Mouse (Mus musculus) heart, embryonic 15.5 days (tissue): Measurements from ENCODE around the gene Duxbl2. TPM values are rescaled to one million over a fixed set of nuclear protein-coding genes. Genes with fewer than 3 reads are reported as not detected.
"Not testable (repeated sequence)": the region's sequence is repeated elsewhere in the genome, so short reads cannot be mapped to it uniquely, and the experiment has no call there.

Experiments
- ATAC-seq: fragments of 200-750 bp; cut with Nextera tagmentation; replicated peaks from 2 replicates; pipeline ENCODE4 v1.8.0; 2017; ENCODE audit warnings: low read depth, moderate TSS enrichment; ENCODE audit not compliant: insufficient number of reproducible peaks, insufficient read depth, low FRiP score
- H3K27ac ChIP-seq: fragments of 300-500 bp; sonication (generic); 2 replicates; pipeline ENCODE4 v1.5.1; 2015; ENCODE audit warnings: mild to moderate bottlenecking, inconsistent platforms
- H3K27me3 ChIP-seq: fragments of 300-500 bp; sonication (generic); 2 replicates; pipeline ENCODE4 v1.6.1; 2015; ENCODE audit warnings: inconsistent platforms
- H3K36me3 ChIP-seq: fragments of 300-500 bp; sonication (generic); 2 replicates; pipeline ENCODE4 v1.6.1; 2015; ENCODE audit warnings: mild to moderate bottlenecking, inconsistent platforms
- H3K4me1 ChIP-seq: fragments of 300-500 bp; sonication (generic); replicated peaks from 2 replicates; pipeline ENCODE4 v1.6.1; 2015; ENCODE audit warnings: inconsistent platforms
- H3K4me2 ChIP-seq: fragments of 300-500 bp; sonication (generic); 2 replicates; pipeline ENCODE4 v1.6.1; 2015; ENCODE audit warnings: inconsistent platforms, mild to moderate bottlenecking, moderate library complexity
- H3K4me3 ChIP-seq: fragments of 300-500 bp; sonication (generic); 2 replicates; pipeline ENCODE4 v1.5.1; 2015; ENCODE audit warnings: mild to moderate bottlenecking, inconsistent platforms
- H3K9ac ChIP-seq: fragments of 300-500 bp; sonication (generic); 2 replicates; pipeline ENCODE4 v1.6.1; 2015; ENCODE audit warnings: mild to moderate bottlenecking, inconsistent platforms
- H3K9me3 ChIP-seq: fragments of 300-500 bp; sonication (generic); replicated peaks from 2 replicates; pipeline ENCODE4 v1.6.1; 2016; ENCODE audit warnings: inconsistent platforms
- WGBS: fragments of 180-500 bp; shearing (Covaris S2); methylation state at CpG from one replicate; pipeline ENCODE4 v1.1.7; 2015; ENCODE audit warnings: mixed read lengths; 5-methylcytosine and 5-hydroxymethylcytosine counted together
- polyA plus RNA-seq: library from polyadenylated mRNA; unstranded; fragments of >200 nt; fragmentation: Nextera tagmentation; extraction: Ambion mirVana; gene quantifications from 2 replicates; pipeline ENCODE4 v1.2.1, GENCODE M21; 2015

The Duxbl2 gene
- polyA plus RNA-seq, 1 experiment from 2014 or later = 0.94 TPM

- H3K4me1 ChIP-seq, H3K9me3 ChIP-seq, H3K27me3 ChIP-seq, H3K9ac ChIP-seq, H3K27ac ChIP-seq, H3K36me3 ChIP-seq, H3K4me2 ChIP-seq, H3K4me3 ChIP-seq, ATAC-seq: not testable (repeated sequence)
- WGBS = no CpG with 5 or more reads among the region's 3 CpGs
These were observed 55.8 kb downstream of the Duxbl2 start for GRCm38 (mm10) chr14:26173955-26174354.

- H3K27ac ChIP-seq, H3K9ac ChIP-seq, ATAC-seq, H3K4me3 ChIP-seq, H3K27me3 ChIP-seq, H3K36me3 ChIP-seq, H3K9me3 ChIP-seq, H3K4me1 ChIP-seq, H3K4me2 ChIP-seq: not testable (repeated sequence)
- WGBS = no CpG with 5 or more reads among the region's 6 CpGs
These were observed 56.9 kb downstream of the Duxbl2 start for GRCm38 (mm10) chr14:26175028-26175427.

Other genes with a start within 250 kb of the Duxbl2 start
- 0.85 TPM in 1 of 2 replicates, not detected in the other for gene Plac9a, start 215.2 kb upstream of the Duxbl2 start, polyA plus RNA-seq
- 2.3 and 4.2 TPM in 2 replicates for gene Tmem254a, start 190.7 kb upstream of the Duxbl2 start, polyA plus RNA-seq
- gene Cphx1, start 180.0 kb upstream of the Duxbl2 start, polyA plus RNA-seq = not detected in 2 replicates
- gene Duxbl1, start 139.8 kb upstream of the Duxbl2 start, polyA plus RNA-seq = 0.43 and 0.82 TPM in 2 replicates
- 17.0 and 23.9 TPM in 2 replicates for gene Gm9780, start 75.6 kb upstream of the Duxbl2 start, polyA plus RNA-seq
- 15.8 and 21.7 TPM in 2 replicates for gene Tmem254c, start 51.0 kb upstream of the Duxbl2 start, polyA plus RNA-seq
- gene Cphx2, start 36.8 kb upstream of the Duxbl2 start, polyA plus RNA-seq = not detected in 2 replicates
- not detected in 2 replicates for gene Cphx3, start 36.1 kb upstream of the Duxbl2 start, polyA plus RNA-seq
- 19.4 and 20.0 TPM in 2 replicates for gene Plac9b, start 64.1 kb downstream of the Duxbl2 start, polyA plus RNA-seq
- gene Tmem254b, start 88.7 kb downstream of the Duxbl2 start, polyA plus RNA-seq = 20.9 and 23.9 TPM in 2 replicates
- 0.20 and 0.57 TPM in 2 replicates for gene Duxbl3, start 139.6 kb downstream of the Duxbl2 start, polyA plus RNA-seq